Mouse (Mus musculus) left cerebral cortex, postnatal 36 days (tissue): ENCODE measurements around the gene Tas2r143. TPM values are rescaled to one million over a fixed set of nuclear protein-coding genes. Genes with fewer than 3 reads are reported as not detected.

Experiments
- total RNA-seq, 2 experiments: library from RNA; stranded (reverse); gene quantifications; 2 replicates each; pipeline ENCODE4 v1.2.3; 2021

The Tas2r143 gene
- total RNA-seq, 2 experiments from 2014 or later, result 0.48 TPM; not detected in 1

Other genes with a start within 250 kb of the Tas2r143 start
- not detected for gene Tas2r144, start 184.9 kb upstream of the Tas2r143 start, total RNA-seq
- gene Gstk1, start 154.3 kb upstream of the Tas2r143 start, total RNA-seq, result 10 to 100 TPM; 11.3 to 11.6 TPM
- gene Tmem139, start 138.3 kb upstream of the Tas2r143 start, total RNA-seq, result not detected
- gene Casp2, start 135.3 kb upstream of the Tas2r143 start, total RNA-seq, result 10 to 100 TPM; 19.3 to 30.2 TPM
- 1 to 10 TPM; 2.4 to 6.2 TPM for gene Clcn1, start 113.6 kb upstream of the Tas2r143 start, total RNA-seq
- gene Fam131b, start 75.6 kb upstream of the Tas2r143 start, total RNA-seq, result 100 to 1,000 TPM; 112 to 133 TPM
- 10 to 100 TPM; 49.4 to 60.8 TPM for gene Zyx, start 50.6 kb upstream of the Tas2r143 start, total RNA-seq
- under 1 TPM; 0.18 to 0.30 TPM for gene Epha1, start 27.0 kb upstream of the Tas2r143 start, total RNA-seq
- gene Tas2r135, start 5.2 kb downstream of the Tas2r143 start, total RNA-seq, result not detected
- not detected for gene Tas2r126, start 34.3 kb downstream of the Tas2r143 start, total RNA-seq
- gene Olfr458, start 65.0 kb downstream of the Tas2r143 start, total RNA-seq, result not detected
- gene Olfr457, start 76.1 kb downstream of the Tas2r143 start, total RNA-seq, result not detected
- not detected for gene Olfr456, start 87.0 kb downstream of the Tas2r143 start, total RNA-seq
- not detected for gene Olfr455, start 147.3 kb downstream of the Tas2r143 start, total RNA-seq
- not detected for gene Tcaf3, start 197.5 kb downstream of the Tas2r143 start, total RNA-seq
- gene Tcaf2, start 245.0 kb downstream of the Tas2r143 start, total RNA-seq, result under 1 TPM; 0.54 to 0.82 TPM